In the genomic region with DNA sequence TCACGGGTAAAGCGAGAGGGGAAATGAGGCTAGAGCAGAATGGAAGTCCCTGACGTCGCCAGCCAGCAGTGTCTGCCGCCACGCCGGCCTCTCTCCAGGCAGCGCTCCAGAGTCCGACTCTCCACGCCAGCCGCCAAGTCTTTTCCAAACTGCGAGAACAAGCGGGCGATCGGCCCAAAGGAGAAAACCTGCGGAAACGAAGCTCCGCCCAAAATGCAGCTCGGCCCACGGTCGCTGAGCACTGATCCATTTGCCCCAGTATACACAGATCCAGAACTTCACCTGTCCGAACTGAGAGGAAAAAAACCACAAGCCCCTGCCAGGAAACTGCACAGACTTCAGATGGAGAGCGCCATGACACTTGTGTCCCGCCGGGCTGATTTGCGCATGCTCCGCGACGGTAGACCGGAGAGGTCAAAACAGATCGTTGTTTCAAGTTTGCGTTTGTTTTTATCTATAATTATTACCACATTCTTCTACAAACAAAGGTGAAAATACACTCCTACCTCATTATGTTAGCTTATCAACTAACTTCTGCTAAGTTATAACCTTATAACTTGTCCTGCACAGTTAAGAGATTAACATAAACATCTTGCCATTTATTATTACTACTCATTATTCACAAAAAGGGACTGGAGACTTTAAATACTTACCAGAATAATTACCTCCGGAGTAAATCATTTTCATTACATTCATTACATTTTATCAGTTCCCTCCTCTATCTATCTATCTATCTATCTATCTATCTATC, we compare ENCODE assay signal across 8 mouse cellular contexts. TPM values are rescaled to one million over a fixed set of nuclear protein-coding genes. Genes with fewer than 3 reads are reported as not detected.
DNase-seq lines count a peak whose midpoint lies in the region; ATAC-seq and TF ChIP-seq lines count a peak whose summit lies in the region.

Gene Cdkal1, minus strand, starts transcription at position 394 of the 751 bp plus-strand sequence.

- peak within 1 kb of the TSS; percentile 61 for H3K27ac ChIP-seq in ES-E14 (ENCODE audit: insufficient read depth, low read depth, low read length, poor library complexity, severe bottlenecking)
- peak within 1 kb of the TSS; percentile 51 for H3K27ac ChIP-seq in forebrain, embryonic 16.5 days (ENCODE audit: low read length)
- H3K27ac ChIP-seq in lung, embryonic 15.5 days = peak within 1 kb of the TSS; percentile 89

- no peaks in the 10 kb centered on the region for H3K9me3 ChIP-seq in ES-E14 (ENCODE audit: control insufficient read depth, insufficient read depth, low read depth, low read length)
- no peaks in the 10 kb centered on the region for H3K9me3 ChIP-seq in forebrain, embryonic 16.5 days (ENCODE audit: control insufficient read depth, low read length)
- no peaks in the 10 kb centered on the region for H3K9me3 ChIP-seq in lung, embryonic 15.5 days

- H3K4me2 ChIP-seq in forebrain, embryonic 16.5 days (ENCODE audit: low read length) = peak within 1 kb of the TSS; percentile 76
- H3K4me2 ChIP-seq in lung, embryonic 15.5 days = peak within 1 kb of the TSS; percentile 58

- H3K9ac ChIP-seq in ES-E14 (ENCODE audit: insufficient read depth, low read depth, low read length, poor library complexity, severe bottlenecking) = peak within 1 kb of the TSS; percentile 94
- peak within 1 kb of the TSS; percentile 74 for H3K9ac ChIP-seq in forebrain, embryonic 16.5 days (replicated peaks; ENCODE audit: low read depth, low read length)
- peak within 1 kb of the TSS; percentile 73 for H3K9ac ChIP-seq in lung, embryonic 15.5 days

- DNase-seq in ES-E14 (ENCODE audit: low read depth, low spot score) = peak; percentile 60
- peak; percentile 83 for DNase-seq in cerebellum, adult 11-12 months
- DNase-seq in heart, postnatal 4 days = peak; percentile 89
- peak; percentile 75 to 81 for DNase-seq in layer of hippocampus, adult 8-10 months (ENCODE audit: low spot score in 2 of 2)
- DNase-seq in ovary, adult 18-20 months (ENCODE audit: low spot score) = peak; percentile 57
- peak; percentile 82 for DNase-seq in thymus, postnatal 0 days (ENCODE audit: low spot score)

- in situ Hi-C loops in ES-E14 (cut with MboI; ENCODE audit: low sequenced_read_pairs in 2 of 2, unreplicated experiment in 2 of 2) = loop anchor here in 1 of 2 experiments (5.0 to 25.0 kb wide), 2 partner anchors 227 to 407 kb away; no protein-coding TSS in a partner anchor

- no peaks in the 10 kb centered on the region for H3K27me3 ChIP-seq in forebrain, embryonic 16.5 days (replicated peaks; ENCODE audit: control insufficient read depth, insufficient read depth, low read length)
- no peaks in the 10 kb centered on the region for H3K27me3 ChIP-seq in lung, embryonic 15.5 days

- H3K4me3 ChIP-seq in ES-E14 (ENCODE audit: insufficient read depth in 1 of 2, low read depth in 1 of 2, low read length in 2 of 2, poor library complexity in 1 of 2, severe bottlenecking in 1 of 2) = peak within 1 kb of the TSS; percentile 85 to 94
- peak within 1 kb of the TSS; percentile 94 for H3K4me3 ChIP-seq in forebrain, embryonic 16.5 days (replicated peaks; ENCODE audit: low read length)
- H3K4me3 ChIP-seq in lung, embryonic 15.5 days = peak within 1 kb of the TSS; percentile 65

- H3K4me1 ChIP-seq in ES-E14 (ENCODE audit: control insufficient read depth in 2 of 2, insufficient read depth in 2 of 2, low read length in 2 of 2, poor library complexity in 1 of 2) = peaks cover 0 to 2% of the 10 kb centered on the region in 2 experiments; a peak in 1 of 4 replicates
- peaks cover 11% of the 10 kb centered on the region for H3K4me1 ChIP-seq in forebrain, embryonic 16.5 days (replicated peaks; ENCODE audit: control insufficient read depth, insufficient read depth, low read length)
- peaks cover 18% of the 10 kb centered on the region for H3K4me1 ChIP-seq in lung, embryonic 15.5 days

- no peaks in the 10 kb centered on the region; the same call in 1 of the 2 replicates for H3K36me3 ChIP-seq in ES-E14 (ENCODE audit: control insufficient read depth, insufficient read depth, low read length, poor library complexity, severe bottlenecking)
- H3K36me3 ChIP-seq in forebrain, embryonic 16.5 days (ENCODE audit: control insufficient read depth, insufficient read depth) = no peaks in the 10 kb centered on the region
- H3K36me3 ChIP-seq in lung, embryonic 15.5 days = peaks cover 8% of the 10 kb centered on the region; the same call in 1 of the 2 replicates

- under 1% methylated on average over 33 of the region's 33 CpGs for WGBS in forebrain, embryonic 16.5 days
- WGBS in lung, embryonic 15.5 days = under 1% methylated on average over 33 of the region's 33 CpGs

- ATAC-seq in forebrain, embryonic 16.5 days = peak; percentile 94
- ATAC-seq in lung, embryonic 15.5 days (ENCODE audit: borderline replicate concordance, extremely low read depth, low FRiP score, low TSS enrichment) = peak; percentile 86

TF ChIP-seq in ES-E14, 5 proteins besides CTCF, POLR2A, EP300 and RAD21:
- TF ChIP-seq MAFK (IDR thresholded peaks at IDR 0.05; ENCODE audit: insufficient read depth, low read depth, low read length) (no peak), HCFC1 (IDR thresholded peaks at IDR 0.05; ENCODE audit: borderline replicate concordance, insufficient read depth, low read length) (peak; percentile 77; the same call in 1 of the 2 replicates), CHD2 (IDR thresholded peaks at IDR 0.05; ENCODE audit: low read depth, low read length) (no peak), ZC3H11A (IDR thresholded peaks at IDR 0.05; ENCODE audit: borderline replicate concordance, low read depth, low read length) (no peak), ZNF384 (IDR thresholded peaks at IDR 0.05; ENCODE audit: low read depth, low read length) (no peak)

RNA-seq across cellular contexts. Expression of gene Cdkal1, which starts in this region (rescaled TPM):
- total RNA-seq in ES-E14 (2012; rRNA removed) = 20.8 and 21.4 TPM in 2 replicates
- 28.8 and 29.6 TPM in 2 replicates for polyA plus RNA-seq in forebrain, embryonic 16.5 days (2015; fragmentation: Nextera tagmentation; extraction: Ambion mirVana)
- total RNA-seq in heart, postnatal 4 days (2021) = 10 to 100 TPM; 36.4 to 39.5 TPM
- total RNA-seq in layer of hippocampus, adult 8-10 months (2022) = 10 to 100 TPM; 28.2 to 31.9 (median 29.1) TPM
- 31.5 and 34.0 TPM in 2 replicates for polyA plus RNA-seq in lung, embryonic 15.5 days (2015; fragmentation: Nextera tagmentation; extraction: Ambion mirVana)
- 31.5 and 31.9 TPM in 2 replicates for polyA plus RNA-seq in thymus, postnatal 0 days (2015; fragmentation: Nextera tagmentation; extraction: Ambion mirVana)

Comparison
In these comparisons a context has a peak if more than half of its experiments do, and no peak if none do; other contexts are left out.
1. Peak in every context shown above with its lines: DNase-seq, ATAC-seq, H3K4me3 ChIP-seq and H3K27ac ChIP-seq.